24 mouse cellular contexts compared by ENCODE assay signal in the genomic region with DNA sequence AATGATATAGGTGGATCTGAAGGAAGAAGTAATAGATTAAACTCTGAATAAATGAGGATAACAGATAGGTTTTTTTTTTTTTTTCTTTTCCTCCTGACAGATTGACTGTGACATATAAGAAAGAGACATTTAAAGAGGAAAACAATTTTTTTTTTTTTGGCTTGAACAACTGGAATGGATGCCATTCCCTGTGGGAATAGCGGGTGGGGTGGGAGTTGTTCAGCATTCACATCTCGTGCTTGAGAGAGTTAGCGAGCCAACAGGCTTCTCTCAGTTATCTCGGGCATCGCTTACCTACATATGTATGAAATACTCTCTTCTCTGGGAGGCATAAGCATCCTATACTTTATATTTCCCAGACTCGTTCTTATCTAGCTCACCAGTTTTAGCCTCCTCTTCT.
DNase-seq lines count a peak whose midpoint lies in the region; ATAC-seq and TF ChIP-seq lines count a peak whose summit lies in the region.
"Had no signal": no experiment of that assay in that cellular context is flagged by ENCODE, and none has a peak within 500 bp of the region (broad histone marks: within the 10 kb centered on the region; RNA-seq: fewer than 3 reads in every experiment).

No protein-coding gene starts in this region.

- no peak for ATAC-seq in forebrain, embryonic 14.5 days
- no peak for ATAC-seq in forebrain, embryonic 13.5 days
- ATAC-seq in forebrain, embryonic 16.5 days, result 0 out of 2 replicates have a peak, but pooled peaks have one; percentile 32
- ATAC-seq in forebrain, embryonic 12.5 days (ENCODE audit: low FRiP score), result no peak
- ATAC-seq: activated CD4-positive, CD25-positive, alpha-beta regulatory T cell, adult 4 months; CD4-positive, CD25-positive, alpha-beta regulatory T cell, adult 4 months; Patski had no signal

- no peaks in the 10 kb centered on the region for H3K27me3 ChIP-seq in forebrain, embryonic 14.5 days (replicated peaks; ENCODE audit: control insufficient read depth, insufficient read depth, low read length)
- H3K27me3 ChIP-seq in forebrain, embryonic 13.5 days, result no peaks in the 10 kb centered on the region
- no peaks in the 10 kb centered on the region for H3K27me3 ChIP-seq in forebrain, embryonic 16.5 days (replicated peaks; ENCODE audit: control insufficient read depth, insufficient read depth, low read length)
- H3K27me3 ChIP-seq in forebrain, embryonic 12.5 days, result no peaks in the 10 kb centered on the region
- H3K27me3 ChIP-seq: CH12.LX; embryonic facial prominence, embryonic 13.5 days; embryonic facial prominence, embryonic 15.5 days had no signal

- no peaks in the 10 kb centered on the region for H3K4me1 ChIP-seq in forebrain, embryonic 14.5 days (ENCODE audit: control insufficient read depth, insufficient read depth, low read length)
- peaks cover 3% of the 10 kb centered on the region; the same call in 1 of the 2 replicates for H3K4me1 ChIP-seq in forebrain, embryonic 13.5 days
- peaks cover 9% of the 10 kb centered on the region; the same call in 1 of the 2 replicates for H3K4me1 ChIP-seq in forebrain, embryonic 16.5 days (replicated peaks; ENCODE audit: control insufficient read depth, insufficient read depth, low read length)
- H3K4me1 ChIP-seq in forebrain, embryonic 12.5 days, result 0 out of 2 replicates have a peak, but pooled peaks cover 2% of the 10 kb centered on the region
- H3K4me1 ChIP-seq: embryonic facial prominence, embryonic 15.5 days had no signal

- H3K36me3 ChIP-seq in forebrain, embryonic 14.5 days (ENCODE audit: control insufficient read depth, insufficient read depth, low read length), result no peaks in the 10 kb centered on the region
- no peaks in the 10 kb centered on the region for H3K36me3 ChIP-seq in forebrain, embryonic 13.5 days (ENCODE audit: poor library complexity, severe bottlenecking)
- H3K36me3 ChIP-seq in forebrain, embryonic 16.5 days (ENCODE audit: control insufficient read depth, insufficient read depth), result no peaks in the 10 kb centered on the region
- no peaks in the 10 kb centered on the region for H3K36me3 ChIP-seq in forebrain, embryonic 12.5 days (replicated peaks)
- H3K36me3 ChIP-seq: embryonic facial prominence, embryonic 13.5 days; embryonic facial prominence, embryonic 15.5 days; G1E had no signal

- H3K9me3 ChIP-seq in forebrain, embryonic 14.5 days (replicated peaks; ENCODE audit: control insufficient read depth, low read length), result no peaks in the 10 kb centered on the region
- H3K9me3 ChIP-seq in forebrain, embryonic 13.5 days (replicated peaks), result no peaks in the 10 kb centered on the region
- 0 out of 2 replicates have a peak, but pooled peaks cover 2% of the 10 kb centered on the region for H3K9me3 ChIP-seq in forebrain, embryonic 16.5 days (ENCODE audit: control insufficient read depth, low read length)
- H3K9me3 ChIP-seq in forebrain, embryonic 12.5 days, result no peaks in the 10 kb centered on the region
- H3K9me3 ChIP-seq: embryonic facial prominence, embryonic 13.5 days; embryonic facial prominence, embryonic 15.5 days had no signal

- TF ChIP-seq CTCF in brain, embryonic 14.5 days (IDR thresholded peaks at IDR 0.05; ENCODE audit: borderline replicate concordance, extremely low read depth, insufficient read depth, insufficient read length), result no peak

- peak; percentile 51 for DNase-seq in forebrain, embryonic 14.5 days (ENCODE audit: low spot score)
- DNase-seq in brain, embryonic 14.5 days (ENCODE audit: low read depth), result peak; percentile 58
- DNase-seq: adrenal gland, adult 8-10 months; adrenal gland, postnatal 14 days; adrenal gland, postnatal 36 days; B cell, adult 2 months; cerebellum, adult 11 months; cerebellum, adult 18-20 months; cerebellum, adult 8-10 months; cerebellum, adult 9-11 months; cerebellum, postnatal 14 days; cerebellum, postnatal 36 days; embryo, embryonic 11 days had no signal

- no peak for TF ChIP-seq POLR2A in brain, embryonic 14.5 days (IDR thresholded peaks at IDR 0.05; ENCODE audit: borderline replicate concordance, extremely low read depth, insufficient read depth, insufficient read length, poor library complexity, severe bottlenecking)

- no peak overlapping the region for H3K4me3 ChIP-seq in forebrain, embryonic 14.5 days (ENCODE audit: low read depth, low read length)
- no peak overlapping the region for H3K4me3 ChIP-seq in forebrain, embryonic 13.5 days
- H3K4me3 ChIP-seq in forebrain, embryonic 16.5 days (replicated peaks; ENCODE audit: low read length), result no peak overlapping the region
- H3K4me3 ChIP-seq in forebrain, embryonic 12.5 days (replicated peaks), result no peak overlapping the region
- H3K4me3 ChIP-seq: embryonic facial prominence, embryonic 13.5 days; embryonic facial prominence, embryonic 15.5 days; erythroblast, embryonic 14.5 days had no signal

- H3K9ac ChIP-seq in forebrain, embryonic 14.5 days (ENCODE audit: low read length), result no peak overlapping the region
- H3K9ac ChIP-seq in forebrain, embryonic 13.5 days, result no peak overlapping the region
- no peak overlapping the region for H3K9ac ChIP-seq in forebrain, embryonic 16.5 days (replicated peaks; ENCODE audit: low read depth, low read length)
- H3K9ac ChIP-seq in forebrain, embryonic 12.5 days, result no peak overlapping the region
- H3K9ac ChIP-seq: embryonic facial prominence, embryonic 13.5 days; embryonic facial prominence, embryonic 15.5 days had no signal

- no peak overlapping the region for H3K4me2 ChIP-seq in forebrain, embryonic 14.5 days (ENCODE audit: low read length)
- H3K4me2 ChIP-seq in forebrain, embryonic 13.5 days, result no peak overlapping the region
- no peak overlapping the region for H3K4me2 ChIP-seq in forebrain, embryonic 16.5 days (ENCODE audit: low read length)
- H3K4me2 ChIP-seq in forebrain, embryonic 12.5 days, result no peak overlapping the region
- H3K4me2 ChIP-seq: embryonic facial prominence, embryonic 13.5 days; embryonic facial prominence, embryonic 15.5 days had no signal

- WGBS in forebrain, embryonic 14.5 days, result 86% methylated on average over 6 of the region's 6 CpGs
- 92% methylated on average over 6 of the region's 6 CpGs for WGBS in forebrain, embryonic 13.5 days
- 78% methylated on average over 6 of the region's 6 CpGs for WGBS in forebrain, embryonic 16.5 days
- WGBS in forebrain, embryonic 12.5 days, result 95% methylated on average over 6 of the region's 6 CpGs

- no peak overlapping the region for H3K27ac ChIP-seq in forebrain, embryonic 14.5 days (ENCODE audit: low read depth, low read length)
- no peak overlapping the region for H3K27ac ChIP-seq in forebrain, embryonic 13.5 days
- no peak overlapping the region for H3K27ac ChIP-seq in forebrain, embryonic 16.5 days (ENCODE audit: low read length)
- H3K27ac ChIP-seq in forebrain, embryonic 12.5 days, result no peak overlapping the region
- H3K27ac ChIP-seq: embryonic facial prominence, embryonic 13.5 days; embryonic facial prominence, embryonic 15.5 days had no signal
